Mouse (Mus musculus) gastrocnemius, adult 8-10 months (tissue): ENCODE results near the gene Oaf. TPM values are rescaled to one million over a fixed set of nuclear protein-coding genes. Genes with fewer than 3 reads are reported as not detected.

Experiments
- DNase-seq, 2 experiments: peaks; one replicate each; pipeline ENCODE4 v3.0.0; 2022; ENCODE audit warnings: low spot score in 2 of 2
- total RNA-seq, 4 experiments: library from RNA; stranded (reverse); gene quantifications; 2 replicates each; pipeline ENCODE4 v1.2.4; 2022

Gene Oaf
- total RNA-seq, 4 experiments from 2014 or later, result 2.7 to 5.9 (median 4.8) TPM

GRCm38 (mm10) chr9:43245801-43246570 is 6.3 kb upstream of the Oaf start:
- DNase-seq, result no peak

GRCm38 (mm10) chr9:43242432-43242831 is 2.7 kb upstream of the Oaf start:
- DNase-seq, result no peak

GRCm38 (mm10) chr9:43241970-43242369 is 2.3 kb upstream of the Oaf start:
- DNase-seq, result no peak

- no peak for DNase-seq
Observed at GRCm38 (mm10) chr9:43241291-43241690, 1.6 kb upstream of the Oaf start.

- DNase-seq, result no peak
Observed at GRCm38 (mm10) chr9:43240594-43240900, 836 bp upstream of the Oaf start.

- no peak for DNase-seq
Observed at GRCm38 (mm10) chr9:43238631-43239545, 823 bp downstream of the Oaf start.

- no peak for DNase-seq
Observed at GRCm38 (mm10) chr9:43238167-43238566, 1.5 kb downstream of the Oaf start.

- no peak for DNase-seq
Observed at GRCm38 (mm10) chr9:43237111-43237775, 2.5 kb downstream of the Oaf start.

- DNase-seq, result no peak
Observed at GRCm38 (mm10) chr9:43236576-43236975, 3.1 kb downstream of the Oaf start.

- no peak for DNase-seq
Observed at GRCm38 (mm10) chr9:43236106-43236505, 3.6 kb downstream of the Oaf start.

GRCm38 (mm10) chr9:43235336-43235735 is 4.4 kb downstream of the Oaf start:
- DNase-seq, result no peak

- no peak for DNase-seq
Observed at GRCm38 (mm10) chr9:43234496-43234895, 5.2 kb downstream of the Oaf start.

- no peak for DNase-seq
Observed at GRCm38 (mm10) chr9:43233515-43233914, 6.2 kb downstream of the Oaf start.

GRCm38 (mm10) chr9:43233044-43233443 is 6.7 kb downstream of the Oaf start:
- no peak for DNase-seq

- DNase-seq, result no peak
Observed at GRCm38 (mm10) chr9:43232286-43232685, 7.4 kb downstream of the Oaf start.

GRCm38 (mm10) chr9:43231805-43232204 is 7.9 kb downstream of the Oaf start:
- DNase-seq, result no peak

- no peak for DNase-seq
Observed at GRCm38 (mm10) chr9:43230886-43231285, 8.8 kb downstream of the Oaf start.

GRCm38 (mm10) chr9:43229962-43230361 is 9.7 kb downstream of the Oaf start:
- DNase-seq, result no peak

GRCm38 (mm10) chr9:43229398-43229895 is 10.3 kb downstream of the Oaf start:
- DNase-seq, result no peak

- no peak for DNase-seq
Observed at GRCm38 (mm10) chr9:43228745-43229144, 11.0 kb downstream of the Oaf start.

- DNase-seq, result no peak
Observed at GRCm38 (mm10) chr9:43227626-43228025, 12.1 kb downstream of the Oaf start.
